Mouse (Mus musculus): ENCODE measurements around the gene Mthfd2. TPM values are rescaled to one million over a fixed set of nuclear protein-coding genes. Genes with fewer than 3 reads are reported as not detected.

Gene Mthfd2
- total RNA-seq, 4 experiments from 2014 or later, result 5.7 to 10.6 (median 9.5) TPM

DNA sequence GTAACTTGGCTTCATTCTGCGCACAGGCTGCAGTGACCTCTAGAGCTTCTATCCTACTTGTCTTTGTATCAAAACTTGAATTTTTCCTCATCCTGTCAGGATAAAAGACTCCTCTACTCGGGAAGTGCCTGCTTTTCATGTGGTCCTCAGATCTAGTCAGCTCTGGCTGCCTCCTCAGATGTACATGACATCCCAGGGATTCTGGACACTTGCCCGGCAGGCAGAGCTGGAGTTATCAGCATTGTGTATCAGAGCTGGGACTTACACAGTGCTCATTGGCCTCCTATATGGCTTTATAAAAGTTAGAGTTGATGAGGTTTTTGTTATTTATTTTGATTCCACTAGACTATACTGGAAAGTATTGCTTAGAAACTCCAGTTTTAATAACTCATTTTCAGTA, 15.7 kb upstream of the Mthfd2 start:
- DNase-seq (ENCODE audit: low spot score in 2 of 2), result no peak

- DNase-seq (ENCODE audit: low spot score in 2 of 2), result no peak
Observed at GRCm38 (mm10) chr6:83327591-83328190, 2.0 kb upstream of the Mthfd2 start.

GRCm38 (mm10) chr6:83326761-83327160, 1.1 kb upstream of the Mthfd2 start:
- DNase-seq (ENCODE audit: low spot score in 2 of 2), result no peak

DNA sequence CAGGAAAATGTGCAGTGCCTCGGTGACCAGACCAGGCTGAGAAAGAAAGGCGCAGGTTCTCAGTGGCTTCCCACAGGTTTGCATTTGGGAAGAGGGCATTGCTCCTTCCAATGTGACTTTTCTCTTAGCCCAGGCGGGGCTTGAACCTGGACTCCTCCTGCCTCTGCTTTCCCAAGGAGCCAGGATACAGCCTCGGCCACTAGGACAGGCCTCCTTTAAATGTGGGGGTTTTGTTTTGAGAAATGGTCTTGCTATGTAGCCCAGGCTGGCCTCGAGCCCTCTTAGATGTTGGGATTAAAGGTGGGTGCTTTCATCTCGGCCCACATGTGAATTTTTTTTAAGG, 657 bp upstream of the Mthfd2 start:
- no peak for DNase-seq (ENCODE audit: low spot score in 2 of 2)

DNA sequence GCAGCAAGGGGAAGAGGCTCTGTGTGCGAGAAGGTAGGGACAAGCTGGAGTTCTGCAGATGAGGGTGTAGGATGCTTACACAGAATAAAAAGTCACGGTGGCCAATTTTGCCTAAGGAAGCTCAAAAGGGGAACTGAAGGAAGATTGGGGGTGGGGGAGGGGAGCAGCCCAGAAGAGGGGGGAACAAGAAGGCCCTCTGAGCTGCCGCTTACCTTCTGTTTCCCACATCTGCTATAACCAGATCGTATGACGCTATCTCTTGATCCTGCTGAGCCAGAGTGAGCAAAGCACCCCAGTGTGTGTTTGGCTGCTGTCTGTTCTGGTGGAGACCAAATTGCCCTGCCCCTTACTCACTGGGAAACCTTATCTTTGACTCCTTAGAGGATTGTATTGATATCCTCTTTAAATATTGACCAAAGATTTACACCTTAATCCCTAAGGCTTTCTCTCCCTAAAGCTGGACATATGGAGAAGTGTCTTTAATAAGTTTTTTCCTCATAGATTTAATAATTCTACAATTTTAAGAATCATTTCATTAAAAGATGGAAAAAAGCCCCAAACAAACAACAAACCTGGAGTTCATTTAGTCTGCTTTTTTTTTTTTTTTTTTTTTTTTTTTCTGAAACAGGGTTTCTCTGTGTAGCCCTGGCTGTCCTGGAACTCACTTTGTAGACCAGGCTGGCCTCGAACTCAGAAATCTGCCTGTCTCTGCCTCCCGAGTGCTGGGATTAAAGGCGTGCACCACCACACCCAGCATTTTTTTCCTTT, 1.9 kb downstream of the Mthfd2 start:
- DNase-seq (ENCODE audit: low spot score in 2 of 2), result no peak

GRCm38 (mm10) chr6:83322794-83323193, 2.9 kb downstream of the Mthfd2 start:
- no peak for DNase-seq (ENCODE audit: low spot score in 2 of 2)

DNA sequence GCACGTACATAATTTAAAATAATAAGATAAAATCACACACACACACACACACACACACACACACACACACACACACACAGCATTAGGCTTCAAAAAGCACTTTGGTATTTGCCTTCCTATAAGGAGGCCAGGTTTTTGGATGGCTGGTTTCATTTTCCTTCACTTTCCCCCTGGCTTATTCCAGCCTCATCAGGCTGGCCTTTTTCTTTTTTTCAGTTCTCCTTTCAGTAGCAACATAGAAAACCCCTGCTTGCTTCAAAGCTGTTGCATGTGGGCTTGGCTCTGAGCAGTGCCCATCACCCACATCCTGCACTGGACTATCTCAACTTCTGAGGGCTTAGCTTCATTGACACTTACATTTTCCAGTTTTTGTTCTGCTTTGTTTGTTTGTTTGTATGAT, 3.8 kb downstream of the Mthfd2 start:
- no peak for DNase-seq (ENCODE audit: low spot score in 2 of 2)

DNA sequence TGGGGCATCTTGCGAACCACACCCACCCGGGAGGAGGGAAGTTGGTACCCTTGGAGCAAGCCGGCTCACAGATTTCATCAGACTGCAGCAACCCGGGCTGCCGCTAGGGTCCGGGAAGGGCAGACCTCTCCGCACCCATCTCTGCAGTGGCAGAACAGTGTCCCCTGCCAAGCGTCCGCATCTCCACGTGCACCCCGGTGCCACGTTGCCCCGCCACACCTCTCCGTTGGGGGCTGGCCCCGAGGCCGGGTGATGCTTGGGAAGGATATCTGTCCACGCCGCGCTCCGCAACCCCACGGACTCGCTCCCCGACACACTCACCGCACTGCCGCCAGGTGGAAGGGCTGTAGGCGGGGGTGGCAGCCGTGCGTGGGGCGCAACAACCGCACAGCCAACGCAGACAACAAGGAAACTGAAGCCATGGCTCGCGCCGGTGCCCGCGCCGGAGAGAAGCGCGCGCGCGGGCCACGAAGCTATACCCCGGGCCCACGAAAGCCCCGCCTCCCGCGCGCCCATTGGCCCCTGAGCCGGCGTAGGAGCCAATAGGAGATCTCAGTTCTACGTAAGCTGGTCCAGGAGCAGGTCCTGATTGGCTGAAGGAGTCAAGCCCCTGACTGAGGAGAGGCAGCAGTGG, 8.5 kb downstream of the Mthfd2 start:
- peak; percentile 89 for DNase-seq (ENCODE audit: low spot score in 2 of 2)

DNA sequence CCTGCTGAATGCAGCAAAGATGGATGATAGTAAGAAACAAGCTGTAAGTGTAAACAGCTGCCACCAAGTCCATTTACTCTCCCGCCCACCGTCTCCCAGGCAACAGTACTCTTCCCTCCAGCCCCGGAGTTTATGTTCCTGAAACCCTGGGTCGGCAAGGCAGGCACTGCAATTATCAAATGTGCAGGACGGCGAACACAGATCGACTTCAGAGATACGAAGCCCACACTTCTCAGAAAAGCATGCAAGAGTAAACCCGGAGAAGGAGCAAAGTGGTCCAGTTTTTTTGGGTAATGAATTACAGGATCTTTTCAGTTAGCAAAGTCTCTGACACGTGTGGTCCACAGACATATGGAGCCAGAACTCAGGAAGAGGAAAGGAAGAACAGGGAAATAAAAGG, 9.7 kb downstream of the Mthfd2 start:
- DNase-seq (ENCODE audit: low spot score in 2 of 2), result no peak

- no peak for DNase-seq (ENCODE audit: low spot score in 2 of 2)
Observed at GRCm38 (mm10) chr6:83315293-83315692, 10.4 kb downstream of the Mthfd2 start.

- no peak for DNase-seq (ENCODE audit: low spot score in 2 of 2)
Observed at GRCm38 (mm10) chr6:83312514-83312913, 13.2 kb downstream of the Mthfd2 start.

- no peak for DNase-seq (ENCODE audit: low spot score in 2 of 2)
Observed at GRCm38 (mm10) chr6:83312021-83312420, 13.7 kb downstream of the Mthfd2 start.

DNA sequence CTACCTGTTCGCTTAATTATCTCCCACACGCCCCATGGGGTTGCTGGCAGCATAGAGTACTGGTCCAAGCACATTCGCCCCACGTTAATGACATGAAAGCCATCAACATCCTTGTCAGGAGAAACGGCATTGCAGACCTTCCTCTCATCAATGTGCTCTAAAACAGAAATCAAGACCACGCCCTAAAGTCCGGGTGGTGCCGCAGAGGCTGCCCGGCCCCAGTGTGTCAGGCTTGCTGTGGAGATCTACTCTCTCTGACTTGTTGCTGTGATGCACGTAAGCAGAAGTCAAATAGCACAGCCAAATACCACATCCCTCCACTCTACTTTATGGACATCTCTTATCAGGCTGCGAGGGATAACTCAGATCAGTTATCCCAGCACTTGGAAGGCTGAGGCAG, 14.5 kb downstream of the Mthfd2 start:
- DNase-seq (ENCODE audit: low spot score in 2 of 2), result no peak

DNA sequence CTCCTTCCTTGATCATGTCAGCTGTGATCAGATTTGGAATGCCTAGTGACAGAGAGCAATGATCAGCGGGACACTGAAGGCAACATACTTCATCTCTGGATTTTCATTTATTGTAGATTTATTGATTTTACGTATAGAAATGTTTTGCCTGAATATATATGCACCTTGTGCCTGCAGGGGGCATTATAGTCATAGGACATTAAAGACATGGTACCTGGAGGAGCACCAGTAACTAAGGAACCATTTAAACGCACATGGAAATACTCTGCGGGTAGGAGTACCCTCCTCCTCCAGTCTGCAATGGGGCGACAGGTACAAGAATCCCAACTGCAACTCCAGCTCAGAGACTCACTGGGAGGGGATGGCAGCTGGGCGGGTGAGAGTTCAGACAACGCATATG, 16.7 kb downstream of the Mthfd2 start:
- no peak for DNase-seq (ENCODE audit: low spot score in 2 of 2)

DNA sequence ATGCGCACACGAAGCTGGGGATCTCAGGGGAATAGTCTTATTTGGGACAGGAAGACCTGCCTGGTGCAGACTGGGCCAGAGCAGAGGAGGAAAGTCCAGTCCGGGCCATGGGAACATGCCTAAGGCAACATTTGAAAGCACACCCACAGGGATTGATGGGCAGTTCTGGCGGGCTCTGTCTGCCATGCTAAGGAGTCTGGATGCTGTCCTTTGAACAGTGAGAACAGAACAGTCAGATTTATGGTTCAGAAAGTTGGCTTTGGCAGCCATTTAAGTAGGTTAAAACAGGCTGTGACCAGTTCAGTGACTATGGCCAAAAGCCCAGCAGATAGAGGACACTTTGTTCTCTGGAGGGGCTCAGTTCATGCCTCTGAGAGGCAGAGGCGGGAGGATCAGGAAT, 23.4 kb downstream of the Mthfd2 start:
- DNase-seq (ENCODE audit: low spot score in 2 of 2), result no peak

DNA sequence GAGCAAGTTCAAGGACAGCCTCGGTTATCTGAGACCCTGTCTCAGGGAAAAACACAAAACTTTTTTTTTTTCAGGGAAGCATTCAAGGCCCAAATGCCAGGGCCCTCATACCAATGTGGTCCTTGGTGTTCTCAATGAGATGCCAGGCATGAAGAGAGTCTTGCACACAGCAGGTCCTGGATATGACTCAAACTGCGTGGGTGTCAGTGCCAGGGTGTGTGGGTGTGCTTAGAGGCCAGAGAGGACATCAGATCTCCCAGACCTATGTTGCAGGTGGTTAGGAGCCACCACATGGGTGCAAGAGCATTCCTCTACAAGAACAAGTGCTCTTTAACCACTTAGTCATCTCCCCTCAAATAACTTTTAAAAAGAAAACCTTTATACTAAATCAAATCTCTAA, 24.4 kb downstream of the Mthfd2 start:
- DNase-seq (ENCODE audit: low spot score in 2 of 2), result no peak

- no peak for DNase-seq (ENCODE audit: low spot score in 2 of 2)
Observed at GRCm38 (mm10) chr6:83300447-83301229, 25.1 kb downstream of the Mthfd2 start.

DNA sequence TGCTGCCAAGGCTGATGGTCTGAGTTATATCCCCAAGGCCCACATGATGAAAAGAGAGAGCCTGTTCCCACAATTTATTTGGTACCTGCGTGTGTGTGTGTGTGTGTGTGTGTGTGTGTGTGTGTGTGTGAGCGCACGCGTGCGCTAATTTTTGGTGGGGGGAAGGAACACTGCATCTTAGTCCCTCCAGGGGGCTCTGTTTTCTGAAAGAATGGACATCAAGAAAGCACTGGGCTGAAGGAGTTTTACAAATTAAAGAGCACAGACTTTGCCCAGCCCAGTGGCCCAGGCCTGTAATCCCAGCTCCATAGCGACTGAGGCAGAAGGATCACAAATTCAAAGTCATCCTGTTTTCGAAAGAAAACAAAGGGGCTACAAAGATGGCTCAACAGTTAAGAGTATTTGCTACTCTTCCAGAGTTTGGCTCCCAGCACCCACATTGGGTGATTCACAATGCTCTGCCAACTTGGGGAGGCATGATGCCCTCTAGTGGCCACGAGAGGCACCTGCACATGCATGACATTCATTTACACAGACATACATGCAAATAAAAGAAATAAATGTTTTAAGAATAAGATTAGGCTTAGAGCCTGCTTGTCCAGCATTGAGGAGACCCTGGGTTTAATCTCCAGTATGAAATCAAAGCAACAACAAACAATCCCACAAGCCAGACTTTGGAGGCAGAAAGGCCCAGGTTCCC, 45.3 kb downstream of the Mthfd2 start:
- DNase-seq (ENCODE audit: low spot score in 2 of 2), result no peak

- DNase-seq (ENCODE audit: low spot score in 2 of 2), result no peak
Observed at GRCm38 (mm10) chr6:83278881-83279280, 46.8 kb downstream of the Mthfd2 start.

DNA sequence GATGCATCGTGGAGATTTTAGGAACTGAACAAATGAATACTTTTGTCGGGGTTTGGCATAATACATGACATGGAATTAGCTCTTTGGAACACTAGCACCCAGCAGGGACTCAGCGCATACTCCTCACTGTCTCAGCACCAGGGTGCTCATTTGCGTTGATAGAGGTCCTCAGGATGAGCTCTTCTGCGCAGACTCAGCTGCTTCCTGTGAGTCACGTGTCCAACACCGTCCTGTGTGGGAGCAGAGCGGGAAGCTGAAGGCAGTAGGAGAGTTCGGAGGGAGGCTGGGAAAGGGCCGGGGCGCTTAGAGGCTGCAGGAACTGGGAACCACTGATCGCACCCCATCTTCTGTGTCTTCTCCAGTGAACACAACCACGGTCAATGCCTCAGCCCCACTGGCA, 48.6 kb downstream of the Mthfd2 start:
- no peak for DNase-seq (ENCODE audit: low spot score in 2 of 2)

- DNase-seq (ENCODE audit: low spot score in 2 of 2), result no peak
Observed at GRCm38 (mm10) chr6:83273733-83274132, 52.0 kb downstream of the Mthfd2 start.

Data from layer of hippocampus, adult 8-10 months (tissue).